Mouse (Mus musculus): Measurements from ENCODE around the gene Enox1.

Gene Enox1

GRCm38 (mm10) chr14:77458217-77458616 lies 301.7 kb downstream of the Enox1 start:
- no peak for DNase-seq (ENCODE audit: low spot score)

- DNase-seq (ENCODE audit: low spot score), result no peak
These were observed 307.4 kb downstream of the Enox1 start for GRCm38 (mm10) chr14:77463919-77464318.

DNA sequence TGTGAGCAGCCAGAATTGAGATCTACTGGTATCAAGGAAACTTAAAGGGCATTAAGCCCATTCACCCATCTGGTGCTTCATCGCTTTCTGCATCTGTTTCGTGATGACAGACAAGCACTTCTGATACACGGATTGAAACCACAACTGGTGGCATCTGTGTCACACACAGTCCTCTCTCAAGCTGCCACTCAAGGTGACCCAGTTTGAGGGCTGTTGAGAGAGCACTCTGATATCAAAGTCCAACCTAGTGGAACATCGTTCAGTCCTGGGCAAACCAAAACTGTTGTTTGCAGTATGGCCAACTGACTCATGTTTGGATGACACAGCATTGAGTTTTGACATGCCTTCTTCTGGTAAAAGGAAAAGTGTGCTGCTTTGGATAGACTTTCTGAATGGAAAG lies 308.2 kb downstream of the Enox1 start:
- DNase-seq (ENCODE audit: low spot score), result no peak

- no peak for DNase-seq (ENCODE audit: low spot score)
These were observed 314.0 kb downstream of the Enox1 start for GRCm38 (mm10) chr14:77470577-77470976.

DNA sequence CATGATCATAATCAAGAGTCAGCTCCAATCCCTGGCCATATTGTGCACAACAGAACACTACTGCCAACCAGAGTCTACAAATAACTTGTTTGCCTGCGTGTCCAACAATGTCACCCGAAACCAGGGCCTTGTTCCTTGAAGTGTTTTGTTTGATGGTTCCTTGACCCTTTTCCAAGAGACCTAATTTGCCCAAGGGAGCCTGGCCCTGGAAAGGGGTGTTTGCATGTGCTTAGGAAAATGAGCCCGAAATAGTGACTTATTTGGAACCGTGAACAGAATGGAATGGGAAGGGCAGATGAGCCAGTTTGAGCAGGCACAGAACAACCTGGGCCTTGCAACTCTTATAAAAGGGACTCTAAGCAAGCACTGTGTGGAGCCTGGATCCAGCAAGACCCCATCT lies 316.9 kb downstream of the Enox1 start:
- no peak for DNase-seq (ENCODE audit: low spot score)

DNA sequence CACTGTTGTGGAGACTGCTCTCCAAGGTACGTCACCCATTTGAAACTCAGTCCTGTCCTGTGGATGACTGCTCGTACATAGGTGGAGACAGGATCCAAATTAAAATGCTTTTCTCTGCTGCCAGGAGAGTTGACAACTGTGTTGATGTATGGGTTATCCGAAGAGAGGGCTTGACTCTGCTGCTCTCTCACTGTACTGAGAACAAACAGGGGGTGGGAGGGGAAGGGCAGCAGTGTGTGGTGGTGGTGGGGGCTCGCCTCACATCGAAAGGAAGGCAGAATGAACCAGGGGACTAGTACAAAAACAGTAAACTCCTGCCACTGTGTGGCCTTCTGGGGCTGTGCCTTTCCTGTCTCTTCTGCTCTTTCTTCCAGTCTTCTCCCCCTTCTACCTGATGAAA lies 317.5 kb downstream of the Enox1 start:
- no peak for DNase-seq (ENCODE audit: low spot score)

DNA sequence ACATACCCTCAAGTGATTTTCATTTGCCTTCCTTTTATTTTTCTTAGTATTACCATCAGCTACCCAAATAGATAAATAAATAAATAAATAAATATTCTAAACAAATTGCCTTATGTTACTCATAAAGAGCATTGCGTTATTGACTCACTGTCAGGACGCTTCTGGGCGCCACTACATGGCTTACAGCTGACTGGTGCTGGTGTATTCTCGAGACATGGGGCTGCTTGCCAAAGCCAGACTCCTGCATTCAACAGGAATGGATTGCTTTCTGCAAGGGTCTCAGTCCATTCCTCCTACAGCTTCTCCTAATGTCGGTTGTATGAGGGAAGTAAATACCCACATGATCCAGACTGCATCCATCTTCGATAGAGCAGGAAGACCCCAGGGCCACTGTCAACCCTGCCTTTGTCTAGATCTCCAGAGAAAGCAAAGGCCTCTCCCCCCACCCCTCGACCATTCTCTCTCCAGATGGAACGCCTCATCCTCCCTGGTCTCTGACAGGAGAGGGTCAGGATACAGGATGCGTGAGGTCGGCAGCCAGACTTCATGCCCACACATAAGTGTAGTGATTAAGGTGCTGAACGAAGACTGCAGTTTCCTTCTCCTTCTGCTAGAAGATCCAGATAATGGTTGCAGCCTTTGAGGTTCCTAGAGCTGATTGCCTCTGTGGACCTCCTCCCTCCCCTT lies 318.7 kb downstream of the Enox1 start:
- no peak for DNase-seq (ENCODE audit: low spot score)

DNA sequence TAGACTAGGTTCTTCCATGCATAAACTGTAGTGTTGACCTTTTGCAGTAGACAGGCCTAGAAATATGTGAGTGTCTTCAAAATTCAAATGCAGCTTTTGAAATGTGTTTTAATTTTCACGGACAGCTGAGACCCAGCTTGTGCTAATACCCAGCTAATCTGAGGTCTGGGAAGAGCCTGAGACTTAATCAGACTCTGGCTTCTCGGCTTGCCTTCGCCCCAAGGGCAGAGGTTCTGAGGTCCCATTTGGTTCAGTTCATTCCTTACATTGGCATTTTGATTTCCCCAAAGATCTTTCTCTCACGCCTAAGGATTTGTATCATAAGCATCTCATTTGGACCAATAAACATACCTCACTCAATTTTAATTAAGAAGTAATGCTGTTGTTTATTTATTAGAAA lies 321.1 kb downstream of the Enox1 start:
- DNase-seq (ENCODE audit: low spot score), result no peak

DNA sequence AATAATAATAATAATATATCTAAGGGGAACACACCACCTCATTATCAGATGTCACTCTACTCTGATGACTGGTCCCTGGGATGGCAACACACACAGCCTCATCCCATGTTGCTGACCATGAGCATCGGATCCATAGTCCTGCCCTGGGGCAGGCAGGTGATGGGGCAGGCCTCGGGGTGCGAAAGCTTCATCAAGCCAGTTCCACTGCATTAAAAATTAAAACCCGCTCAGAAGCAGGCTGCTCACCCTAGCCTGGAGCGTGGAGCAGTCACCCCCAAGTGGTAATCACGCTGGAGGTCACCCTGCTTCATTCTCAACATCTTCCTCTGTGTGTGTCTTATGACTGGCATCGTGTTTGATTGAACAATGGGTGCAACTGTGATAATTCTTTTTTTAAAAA lies 321.6 kb downstream of the Enox1 start:
- no peak for DNase-seq (ENCODE audit: low spot score)

GRCm38 (mm10) chr14:77478692-77479091 lies 322.1 kb downstream of the Enox1 start:
- DNase-seq (ENCODE audit: low spot score), result no peak

DNA sequence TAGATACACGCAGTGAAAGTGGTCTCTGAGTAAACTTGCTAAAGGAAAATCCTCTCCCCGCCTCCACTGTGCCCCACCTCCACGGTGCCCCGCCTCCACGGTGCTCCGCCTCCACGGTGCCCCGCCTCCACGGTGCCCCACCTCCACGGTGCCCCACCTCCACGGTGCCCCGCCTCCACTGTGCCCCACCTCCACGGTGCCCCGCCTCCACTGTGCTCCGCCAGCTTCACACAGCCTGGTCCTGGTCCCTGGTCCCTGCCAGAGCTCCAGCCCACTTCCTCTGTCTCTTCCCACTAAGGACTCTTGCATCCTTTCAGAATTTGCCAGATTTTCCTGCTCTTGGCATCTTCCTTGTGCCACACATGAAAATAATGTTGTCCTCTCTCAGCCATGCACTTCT lies 326.5 kb downstream of the Enox1 start:
- DNase-seq (ENCODE audit: low spot score), result no peak

GRCm38 (mm10) chr14:77484951-77485447 lies 328.4 kb downstream of the Enox1 start:
- DNase-seq (ENCODE audit: low spot score), result peak; percentile 63

DNA sequence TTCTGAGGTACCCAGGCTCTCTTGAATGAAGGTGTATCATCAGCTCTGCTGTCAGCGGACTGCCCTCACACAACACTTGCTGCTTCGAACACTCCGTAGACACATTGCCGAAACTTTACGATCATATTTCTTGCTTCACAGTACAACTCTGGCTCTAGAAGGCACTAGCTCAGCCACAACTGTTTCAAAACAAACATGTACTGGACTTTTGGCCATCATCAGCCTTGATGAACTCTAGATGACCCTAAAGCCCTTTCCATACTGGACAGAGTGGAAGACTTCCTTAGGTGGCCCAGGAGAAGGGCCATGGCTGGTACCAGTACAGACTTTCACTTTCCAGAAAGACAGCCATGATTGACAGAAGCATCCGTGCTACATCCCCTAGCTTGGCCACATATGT lies 334.1 kb downstream of the Enox1 start:
- no peak for DNase-seq (ENCODE audit: low spot score)

DNA sequence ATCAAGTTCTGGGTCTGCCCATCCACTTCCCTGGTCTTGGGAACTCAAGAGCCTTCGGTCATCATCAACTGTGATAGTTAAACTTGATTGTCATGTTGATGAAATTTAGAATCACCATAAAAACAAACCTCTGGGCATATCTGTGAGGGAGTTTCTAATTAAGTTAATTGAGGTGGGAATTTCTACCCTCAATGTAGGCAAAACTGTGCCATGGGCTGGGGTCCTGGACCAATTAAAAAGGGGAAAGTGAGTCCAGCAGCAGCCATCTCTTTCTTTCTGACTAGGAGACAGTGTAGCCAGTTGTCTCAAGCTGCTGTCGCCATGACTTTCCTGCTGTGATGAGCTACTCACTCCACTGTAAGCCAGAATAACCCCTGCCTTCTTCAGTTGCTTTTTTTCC lies 335.2 kb downstream of the Enox1 start:
- DNase-seq (ENCODE audit: low spot score), result no peak

DNA sequence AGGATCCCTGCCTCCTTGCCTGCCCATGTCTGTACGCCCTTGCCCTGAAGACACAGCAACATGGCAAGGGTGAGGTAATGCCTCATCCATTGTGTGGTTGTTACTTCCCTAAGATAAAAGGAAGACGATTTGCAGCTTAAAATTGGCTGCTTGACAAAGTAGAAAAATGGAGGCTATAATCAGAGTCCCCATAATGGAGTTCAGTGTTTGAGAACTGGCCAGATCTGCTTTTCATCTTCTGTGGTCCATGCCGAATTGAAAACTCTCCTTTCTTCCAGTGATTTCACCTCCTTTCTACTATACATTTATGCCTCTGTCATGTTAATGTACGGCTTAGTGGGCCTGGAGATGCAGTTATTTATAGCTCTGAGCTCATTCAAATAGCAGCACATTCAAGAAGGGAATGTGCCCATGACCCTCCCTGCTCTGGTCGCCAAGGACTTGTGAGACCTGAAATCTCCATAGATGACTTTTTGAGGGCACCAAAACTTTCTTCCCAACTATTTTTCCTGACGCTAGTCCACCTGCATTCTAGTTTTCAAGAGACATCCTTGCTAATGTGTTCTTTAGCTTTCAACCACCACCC lies 343.5 kb downstream of the Enox1 start:
- no peak for DNase-seq (ENCODE audit: low spot score)

- no peak for DNase-seq (ENCODE audit: low spot score)
These were observed 348.0 kb downstream of the Enox1 start for GRCm38 (mm10) chr14:77504458-77505135.

DNA sequence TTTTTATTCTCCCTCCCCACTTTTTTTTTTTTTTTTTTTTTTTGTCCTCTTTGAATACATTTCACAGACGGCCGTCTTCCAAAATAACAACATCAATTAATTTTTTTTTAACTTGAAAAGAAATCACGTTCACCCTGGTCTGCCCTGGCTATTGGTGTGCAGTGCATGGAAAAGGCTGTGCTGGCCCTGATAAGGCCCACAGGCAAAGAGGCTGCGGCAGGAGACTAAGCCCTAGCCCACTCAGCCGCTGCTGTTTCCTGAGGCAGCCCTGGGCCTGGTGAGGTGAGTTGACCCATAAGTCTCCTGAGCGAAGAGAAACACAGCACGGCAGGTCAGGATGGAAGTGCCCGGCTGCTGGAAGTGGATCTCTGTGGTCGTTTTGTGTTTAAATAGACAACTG lies 349.8 kb downstream of the Enox1 start:
- no peak for DNase-seq (ENCODE audit: low spot score)

DNA sequence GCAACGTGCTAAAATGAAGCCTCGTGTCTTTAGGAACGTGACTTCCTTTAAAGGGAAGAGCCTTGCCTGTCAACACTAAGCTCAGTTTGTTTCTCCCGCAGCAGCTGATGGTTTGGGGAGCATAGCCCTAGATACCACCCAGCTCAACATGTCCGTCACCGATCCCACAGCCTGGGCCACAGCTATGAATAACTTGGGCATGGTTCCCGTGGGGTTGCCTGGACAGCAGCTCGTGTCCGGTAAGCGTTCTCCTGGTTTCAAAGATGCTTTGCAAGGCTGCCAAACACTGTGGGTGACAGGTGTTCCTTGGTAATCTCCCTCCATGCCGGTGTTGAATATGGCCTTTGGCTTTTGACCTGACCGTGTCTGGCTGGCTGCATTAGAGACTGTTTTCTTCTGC lies 351.5 kb downstream of the Enox1 start:
- no peak for DNase-seq (ENCODE audit: low spot score)

DNA sequence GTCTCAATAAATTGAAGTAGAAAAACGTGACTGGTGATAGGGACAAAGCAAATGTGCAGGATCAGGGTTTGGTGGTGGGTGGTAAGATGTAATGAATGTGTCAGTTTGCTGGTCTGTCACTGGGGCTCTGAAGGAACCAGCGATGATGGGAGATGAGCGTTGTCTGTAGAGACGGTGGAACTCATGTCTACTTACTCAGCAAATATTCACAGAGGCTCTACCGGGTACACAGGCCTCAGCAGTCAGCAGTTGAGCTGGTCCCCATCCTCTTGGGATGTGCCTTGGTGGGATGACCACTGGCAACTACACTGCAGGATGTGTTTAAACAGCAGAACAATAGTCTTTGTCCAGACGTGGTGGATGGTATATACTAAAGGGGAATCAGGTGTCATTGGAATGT lies 352.5 kb downstream of the Enox1 start:
- no peak for DNase-seq (ENCODE audit: low spot score)

DNA sequence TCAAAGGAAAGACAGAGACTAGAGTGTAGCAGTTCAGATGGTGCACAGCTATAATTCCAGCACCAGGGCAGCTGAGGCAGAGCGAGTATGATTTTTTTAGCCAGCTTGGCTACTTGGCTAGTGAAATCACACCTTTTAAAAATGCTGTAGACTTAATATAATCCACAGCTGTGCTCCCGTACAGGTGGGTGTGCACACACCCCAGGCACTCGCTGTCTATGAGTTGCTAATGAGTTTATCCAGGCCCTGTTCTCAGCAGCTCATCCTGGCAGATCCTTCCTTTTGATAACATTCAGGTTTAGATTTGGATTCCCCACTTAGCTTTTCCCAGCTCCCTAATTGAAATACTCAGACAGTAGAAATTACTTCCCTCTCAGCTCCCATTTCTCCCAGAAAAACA lies 353.4 kb downstream of the Enox1 start:
- no peak for DNase-seq (ENCODE audit: low spot score)

- DNase-seq (ENCODE audit: low spot score), result no peak
These were observed 354.7 kb downstream of the Enox1 start for GRCm38 (mm10) chr14:77511137-77511870.

GRCm38 (mm10) chr14:77518017-77518416 lies 361.5 kb downstream of the Enox1 start:
- no peak for DNase-seq (ENCODE audit: low spot score)

All from layer of hippocampus, adult 11-12 months (tissue).